Mouse (Mus musculus) forebrain, embryonic 10.5 days (tissue): ENCODE measurements around the gene Fcgrt. TPM values are rescaled to one million over a fixed set of nuclear protein-coding genes. Genes with fewer than 3 reads are reported as not detected.

Experiments
- DNase-seq: peaks from one replicate; pipeline ENCODE4 v3.0.0-alpha.2; 2017; ENCODE audit warnings: low spot score; ENCODE audit errors: extremely low spot score
- H3K27ac ChIP-seq: fragments of 300-500 bp; sonication (generic); 2 replicates; pipeline ENCODE4 v1.5.1; 2016; ENCODE audit warnings: mild to moderate bottlenecking
- H3K27me3 ChIP-seq: fragments of 300-500 bp; sonication (generic); 2 replicates; pipeline ENCODE4 v1.6.1; 2016; ENCODE audit warnings: mild to moderate bottlenecking; ENCODE audit not compliant: poor library complexity, severe bottlenecking
- H3K36me3 ChIP-seq: fragments of 300-500 bp; sonication (generic); replicated peaks from 2 replicates; pipeline ENCODE4 v1.6.1; 2016; ENCODE audit warnings: mild to moderate bottlenecking, moderate library complexity
- H3K4me1 ChIP-seq: fragments of 300-500 bp; sonication (generic); 2 replicates; pipeline ENCODE4 v1.6.1; 2016
- H3K4me3 ChIP-seq: fragments of 300-500 bp; sonication (generic); 2 replicates; pipeline ENCODE4 v1.5.1; 2016; ENCODE audit warnings: mild to moderate bottlenecking, moderate library complexity
- H3K9me3 ChIP-seq: fragments of 300-500 bp; sonication (generic); 2 replicates; pipeline ENCODE4 v1.6.1; 2016; ENCODE audit warnings: mild to moderate bottlenecking, moderate library complexity
- WGBS: fragments of 180-500 bp; shearing (Covaris S2); methylation state at CpG from one replicate; pipeline ENCODE4 v1.1.7; 2016; 5-methylcytosine and 5-hydroxymethylcytosine counted together
- polyA plus RNA-seq: library from polyadenylated mRNA; unstranded; fragments of >200 nt; fragmentation: Nextera tagmentation; extraction: Ambion mirVana; gene quantifications from 2 replicates; pipeline ENCODE4 v1.2.1, GENCODE M21; 2016

The Fcgrt gene
- polyA plus RNA-seq, 1 experiment from 2014 or later = 5.5 TPM

DNA sequence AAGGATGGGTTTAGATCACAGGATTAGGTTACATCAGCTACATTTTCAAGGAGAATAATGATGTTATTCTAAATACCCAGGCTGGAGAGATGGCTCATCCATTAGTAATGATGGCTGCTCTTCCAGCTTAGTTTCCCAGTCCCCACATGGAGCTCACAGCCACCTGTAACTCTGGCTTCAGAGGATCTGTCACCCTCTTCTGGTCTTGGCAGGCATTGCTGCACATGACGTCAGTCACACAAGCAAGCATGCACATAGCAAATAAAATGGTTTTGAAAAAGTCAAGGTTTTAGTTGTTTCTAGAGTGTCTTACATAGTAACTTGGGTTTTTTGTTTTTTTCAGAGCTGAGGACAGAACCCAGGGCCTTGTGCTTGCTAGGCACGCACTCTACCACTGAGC lies 31.4 kb downstream of the Fcgrt start:
- Histone ChIP-seq H3K27me3 (no peaks in the 10 kb centered on the region), H3K4me3 (no peak overlapping the region), H3K36me3 (peaks cover 41% of the 10 kb centered on the region), H3K4me1 (no peaks in the 10 kb centered on the region), H3K27ac (no peak overlapping the region), H3K9me3 (no peaks in the 10 kb centered on the region)
- no peak for DNase-seq
- 78% methylated on average over 2 of the region's 2 CpGs for WGBS

DNA sequence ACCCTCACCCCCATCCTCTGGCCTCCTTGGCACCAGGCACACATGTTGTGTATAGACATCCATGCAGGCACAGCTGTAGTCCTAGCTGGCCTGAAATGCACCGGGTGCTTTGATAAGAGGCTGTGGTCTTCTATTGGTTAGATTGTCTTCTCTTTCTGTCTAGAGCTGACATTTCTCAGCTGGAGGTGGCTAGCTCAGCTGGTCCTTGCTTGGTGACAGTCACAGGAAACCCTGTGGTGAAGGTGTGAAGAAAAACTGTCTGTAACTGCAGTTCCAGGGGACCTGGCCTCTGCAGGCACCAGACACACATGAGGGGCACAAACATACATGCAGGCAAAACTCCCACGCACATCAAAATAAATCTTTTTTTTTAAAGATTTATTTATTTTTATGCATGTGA lies 34.0 kb downstream of the Fcgrt start:
- no peak overlapping the region for H3K27ac ChIP-seq
- whole genome bisulfite sequencing = 95% methylated on average over 2 of the region's 2 CpGs

DNA sequence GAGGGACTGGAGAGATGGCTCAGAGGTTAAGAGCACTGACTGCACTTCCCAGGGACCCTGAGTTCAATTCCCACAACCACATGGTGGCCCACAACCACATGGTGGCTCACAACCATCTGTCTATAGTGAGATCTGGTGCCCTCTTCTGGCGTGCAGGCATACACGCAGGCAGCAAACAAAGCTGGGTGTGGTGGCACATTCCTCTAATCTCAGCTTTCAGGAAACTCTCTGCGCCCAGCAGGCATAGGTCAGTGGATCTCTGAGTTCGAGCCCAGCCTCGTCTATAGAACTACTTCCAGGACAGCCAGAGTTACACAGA lies 35.7 kb downstream of the Fcgrt start:
- WGBS = 28% methylated on average over 5 of the region's 5 CpGs
- H3K27ac ChIP-seq = no peak overlapping the region
- no peak overlapping the region for H3K4me3 ChIP-seq
- H3K36me3 ChIP-seq = no peaks in the 10 kb centered on the region
- no peaks in the 10 kb centered on the region for H3K9me3 ChIP-seq
- H3K27me3 ChIP-seq = no peaks in the 10 kb centered on the region
- peaks cover 7% of the 10 kb centered on the region for H3K4me1 ChIP-seq
- DNase-seq = peak; percentile 61

More for the DNA sequence above, 34.0 kb downstream of the Fcgrt start:
- Histone ChIP-seq H3K4me3 (no peak overlapping the region), H3K36me3 (peaks cover 16% of the 10 kb centered on the region), H3K27me3 (no peaks in the 10 kb centered on the region), H3K4me1 (no peaks in the 10 kb centered on the region), H3K9me3 (no peaks in the 10 kb centered on the region)
- no peak for DNase-seq

DNA sequence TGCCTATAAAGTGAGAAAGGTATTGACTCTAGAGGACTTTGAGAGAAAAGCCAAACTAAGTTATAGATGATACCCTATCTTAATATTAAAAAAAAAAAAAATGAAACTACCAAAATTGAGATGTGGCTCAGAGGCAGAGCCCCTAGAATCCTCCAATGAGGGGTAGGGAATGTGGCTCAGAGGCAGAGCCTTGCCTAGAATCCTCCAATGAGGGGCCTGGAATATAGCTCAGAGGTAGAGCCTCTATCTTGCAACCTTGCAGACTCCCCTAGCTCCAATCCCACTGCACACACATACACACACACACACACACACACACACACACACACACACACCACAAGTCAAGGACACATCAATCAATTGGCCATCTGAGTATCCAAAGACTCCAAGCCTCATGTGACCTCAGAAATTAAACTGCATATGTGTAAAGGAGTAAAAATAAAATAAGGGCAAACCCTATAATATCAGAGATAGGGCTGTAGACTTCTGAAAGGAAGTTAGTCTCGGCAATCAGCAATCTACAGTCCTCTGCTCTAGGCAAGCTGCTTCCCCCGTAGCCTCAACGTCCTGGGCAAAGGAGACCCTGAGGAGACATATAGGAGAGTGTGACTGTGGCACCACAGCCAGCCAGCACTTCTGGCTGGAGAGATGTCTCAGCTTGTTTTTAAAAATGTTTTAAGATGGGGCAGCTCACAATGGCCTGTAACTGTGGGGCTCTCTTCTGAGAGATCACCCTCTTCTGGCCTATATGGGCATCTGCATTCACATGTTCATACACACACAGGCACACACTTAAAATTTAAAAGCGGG lies 36.3 kb downstream of the Fcgrt start:
- no peak for DNase-seq
- Histone ChIP-seq H3K4me1 (peaks cover 8% of the 10 kb centered on the region), H3K27me3 (no peaks in the 10 kb centered on the region), H3K9me3 (no peaks in the 10 kb centered on the region), H3K27ac (no peak overlapping the region), H3K36me3 (no peaks in the 10 kb centered on the region), H3K4me3 (no peak overlapping the region)
- WGBS = 78% methylated on average over 4 of the region's 4 CpGs

DNA sequence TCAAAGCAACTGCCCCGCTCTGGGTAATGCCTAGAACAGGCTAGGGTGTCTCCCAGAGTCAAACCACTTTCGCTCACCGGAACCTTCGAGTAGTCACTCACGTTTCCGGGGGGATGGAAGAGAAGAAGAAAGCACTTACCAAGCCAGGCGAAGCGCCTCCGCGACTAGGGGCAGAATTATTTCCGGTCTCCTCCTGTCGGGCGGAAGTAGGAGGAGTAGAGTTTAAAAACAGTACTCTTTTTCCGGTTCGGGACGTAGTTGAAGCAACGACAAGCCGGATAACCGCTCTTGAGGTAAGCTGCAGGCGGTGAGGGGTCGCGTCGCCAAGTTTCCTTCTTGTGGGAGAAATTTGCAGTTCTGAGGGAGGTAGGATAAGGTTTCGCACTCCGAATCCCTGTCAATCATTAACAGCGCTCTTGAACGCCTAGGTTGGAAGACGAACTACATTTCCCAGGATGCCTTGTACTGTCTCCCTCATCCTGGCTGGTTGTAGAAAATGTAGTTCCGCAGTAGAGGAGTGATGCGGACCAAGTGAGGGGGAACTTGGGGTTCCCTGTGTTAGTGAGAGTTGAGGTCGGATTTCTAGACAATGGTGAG lies 41.3 kb downstream of the Fcgrt start, which contains the start of the genes Nosip and Prrg2:
Nosip (plus strand) TSS at position 191 of the 597 bp plus-strand sequence.
Prrg2 (minus strand) TSS at position 439 of the 597 bp plus-strand sequence.
- H3K36me3 ChIP-seq = no peaks in the 10 kb centered on the region
- peak within 1 kb of the TSS; percentile 89 for H3K27ac ChIP-seq
- peak within 1 kb of the TSS; percentile 69 for H3K4me3 ChIP-seq
- peak; percentile 95 for DNase-seq
- H3K4me1 ChIP-seq = peaks cover 41% of the 10 kb centered on the region
- H3K27me3 ChIP-seq = no peaks in the 10 kb centered on the region
- WGBS = under 1% methylated on average over 31 of the region's 31 CpGs
- H3K9me3 ChIP-seq = no peaks in the 10 kb centered on the region

DNA sequence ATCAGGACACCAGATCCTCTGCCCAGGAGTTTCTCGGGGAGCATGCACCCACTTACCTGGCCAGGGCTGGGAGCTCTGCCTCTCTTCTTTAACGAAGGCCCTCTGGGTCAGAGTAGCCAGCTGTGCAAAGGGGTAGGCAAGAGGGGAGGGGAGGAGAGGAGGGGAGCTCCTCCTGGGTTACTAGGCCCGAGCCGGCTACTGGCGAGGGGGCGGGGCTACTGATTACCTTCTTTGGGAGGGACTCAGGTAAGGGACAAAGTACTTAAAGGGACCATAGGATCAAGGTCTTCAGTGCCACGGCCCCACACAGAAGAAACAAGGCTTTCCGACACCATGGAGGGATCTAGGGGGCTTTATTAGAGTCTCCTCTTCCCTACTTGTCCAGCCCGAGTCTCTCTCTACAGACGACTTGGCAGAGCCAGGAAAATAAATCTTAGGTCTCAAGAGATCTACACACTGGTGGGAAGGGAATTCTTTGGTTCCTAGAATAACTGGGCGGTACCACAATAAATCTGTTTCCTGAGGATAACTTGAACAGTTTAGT lies 42.0 kb downstream of the Fcgrt start:
- H3K4me1 ChIP-seq = peaks cover 41% of the 10 kb centered on the region
- WGBS = 15% methylated on average over 11 of the region's 11 CpGs
- H3K27me3 ChIP-seq = no peaks in the 10 kb centered on the region
- H3K4me3 ChIP-seq = peak overlapping the region; percentile 69
- H3K9me3 ChIP-seq = no peaks in the 10 kb centered on the region
- H3K27ac ChIP-seq = peak overlapping the region; percentile 89
- DNase-seq = no peak
- H3K36me3 ChIP-seq = no peaks in the 10 kb centered on the region

DNA sequence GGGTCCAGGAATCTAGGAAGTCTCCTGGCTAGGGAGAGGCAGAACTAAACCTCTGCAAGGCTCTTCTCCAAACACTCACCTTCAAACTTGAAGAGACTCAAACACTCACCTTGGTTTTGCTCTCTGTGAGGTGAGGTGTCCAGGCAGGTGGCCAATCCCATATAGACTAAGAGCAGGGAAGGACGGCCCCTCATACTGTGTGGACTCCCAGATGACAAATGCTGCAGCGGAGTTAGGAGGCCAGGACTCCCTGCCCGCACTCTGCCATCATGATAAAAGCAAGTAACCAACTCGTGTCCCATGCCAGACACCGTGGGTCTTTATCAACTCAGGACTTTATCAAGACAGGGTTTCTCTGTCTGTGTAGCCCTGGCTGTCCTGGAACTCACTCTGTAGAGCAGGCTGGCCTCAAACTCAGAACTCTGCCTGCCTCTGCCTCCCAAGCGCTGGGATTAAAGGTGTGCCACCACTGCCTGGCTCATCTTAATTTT lies 43.0 kb downstream of the Fcgrt start:
- DNase-seq = no peak
- Histone ChIP-seq H3K27ac (no peak overlapping the region), H3K36me3 (no peaks in the 10 kb centered on the region), H3K4me3 (no peak overlapping the region), H3K9me3 (no peaks in the 10 kb centered on the region), H3K4me1 (peaks cover 41% of the 10 kb centered on the region), H3K27me3 (no peaks in the 10 kb centered on the region)
- 95% methylated on average over 6 of the region's 6 CpGs for WGBS

DNA sequence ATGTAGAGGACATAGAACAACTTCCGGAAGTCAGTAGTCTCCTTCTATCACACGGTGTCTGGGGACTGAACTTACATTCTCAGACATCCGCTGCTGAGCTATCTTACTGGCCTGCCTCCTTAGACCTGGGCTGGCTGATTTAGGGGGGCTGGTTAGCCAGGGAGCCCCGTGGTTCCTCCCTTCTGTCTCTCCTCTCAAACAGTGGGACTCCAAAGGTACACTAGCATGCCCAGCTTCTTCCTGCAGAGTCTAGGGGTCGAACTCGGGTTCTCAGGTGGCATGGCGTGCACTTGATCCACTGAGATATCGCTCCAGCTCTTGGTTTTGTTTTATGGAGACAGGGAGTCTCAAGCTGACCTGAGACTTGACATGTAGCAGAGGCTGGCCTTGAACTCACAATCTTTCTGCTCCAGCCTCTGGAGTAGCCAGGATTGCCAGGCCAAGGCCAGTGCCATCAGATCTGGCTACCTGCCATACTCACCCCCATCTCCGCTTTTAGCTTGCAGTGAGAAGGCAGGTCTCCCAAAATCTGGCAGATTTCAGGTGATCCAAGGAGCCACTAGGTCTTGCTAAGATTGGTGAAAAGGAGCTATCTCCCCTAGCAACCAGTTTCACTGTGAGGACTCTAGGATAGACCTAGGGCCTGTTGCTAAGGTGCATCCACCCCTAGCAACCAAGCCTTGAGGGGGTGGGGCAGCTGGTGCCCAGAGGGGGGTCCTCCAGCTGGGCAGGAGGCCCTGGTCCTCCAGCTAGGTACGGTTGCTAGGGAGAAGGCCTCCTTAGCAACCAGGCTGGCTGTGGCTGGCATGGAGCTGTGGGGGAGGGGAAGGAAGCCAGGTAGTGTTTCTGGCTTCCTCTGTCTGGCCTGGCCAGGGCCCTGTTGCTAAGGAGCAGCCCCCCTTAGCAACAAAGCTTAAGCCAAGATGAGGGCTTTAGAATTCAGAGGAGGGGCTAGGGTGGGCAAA lies 44.8 kb downstream of the Fcgrt start:
- peak overlapping the region; percentile 20 for H3K4me3 ChIP-seq
- no peaks in the 10 kb centered on the region for H3K9me3 ChIP-seq
- H3K36me3 ChIP-seq = no peaks in the 10 kb centered on the region
- H3K4me1 ChIP-seq = peaks cover 52% of the 10 kb centered on the region
- H3K27ac ChIP-seq = peak overlapping the region; percentile 70
- no peak for DNase-seq
- H3K27me3 ChIP-seq = no peaks in the 10 kb centered on the region
- WGBS = 77% methylated on average over 10 of the region's 10 CpGs

DNA sequence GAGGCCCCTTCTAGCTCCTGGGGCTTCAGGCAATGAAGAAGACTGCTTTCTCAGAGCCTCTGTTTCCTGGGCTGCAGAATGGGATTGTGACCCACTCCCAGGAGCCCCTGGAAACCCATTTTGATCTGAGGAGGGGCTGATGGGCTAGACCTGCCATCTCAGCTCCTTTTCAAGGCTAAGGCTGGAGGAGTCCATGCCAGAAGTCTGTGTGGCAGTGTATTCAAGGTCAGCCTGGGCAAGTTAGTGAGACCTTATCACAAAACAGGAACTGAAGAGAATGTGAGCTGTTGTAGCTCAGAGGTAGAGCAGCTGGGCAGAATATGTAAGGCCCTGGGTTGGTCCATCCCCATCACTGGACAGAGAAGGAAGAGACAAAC lies 46.7 kb downstream of the Fcgrt start:
- Histone ChIP-seq H3K4me3 (no peak overlapping the region), H3K27ac (no peak overlapping the region), H3K4me1 (peaks cover 52% of the 10 kb centered on the region), H3K36me3 (no peaks in the 10 kb centered on the region), H3K27me3 (no peaks in the 10 kb centered on the region), H3K9me3 (no peaks in the 10 kb centered on the region)
- no peak for DNase-seq

DNA sequence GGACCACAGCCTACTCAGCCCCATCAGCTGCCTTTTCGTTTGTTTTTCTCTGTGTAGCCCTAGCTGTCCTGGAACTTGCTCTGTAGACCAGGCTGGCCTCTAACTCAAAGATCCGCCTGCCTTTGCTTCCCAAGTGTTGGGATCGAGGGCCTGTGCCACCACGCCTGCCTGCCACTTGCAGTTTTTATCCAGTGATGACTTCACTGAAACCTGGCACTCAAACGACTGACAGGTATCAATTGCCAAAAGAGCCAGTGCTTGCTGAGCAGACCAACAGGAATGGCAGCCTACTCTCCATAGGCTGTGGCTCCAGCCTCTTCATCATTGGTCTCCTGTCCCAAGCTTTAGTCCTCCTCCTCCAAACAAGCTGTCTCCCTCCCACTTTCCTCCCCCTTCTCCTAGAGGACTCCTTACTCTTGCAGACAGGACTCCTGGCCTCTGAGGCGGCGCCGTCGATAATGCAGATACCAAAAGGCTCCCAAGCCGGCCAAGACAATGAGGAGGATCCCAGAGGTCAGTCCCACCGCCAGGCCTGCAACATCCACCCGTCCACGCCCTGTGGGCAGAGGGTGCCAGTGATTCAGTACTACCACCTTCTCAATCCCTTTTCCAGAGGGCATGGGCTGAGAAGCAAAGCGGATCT lies 47.2 kb downstream of the Fcgrt start:
- H3K4me3 ChIP-seq = no peak overlapping the region
- no peak for DNase-seq
- no peaks in the 10 kb centered on the region for H3K36me3 ChIP-seq
- peaks cover 52% of the 10 kb centered on the region for H3K4me1 ChIP-seq
- H3K27me3 ChIP-seq = no peaks in the 10 kb centered on the region
- 69% methylated on average over 14 of the region's 14 CpGs for WGBS
- H3K9me3 ChIP-seq = no peaks in the 10 kb centered on the region
- H3K27ac ChIP-seq = no peak overlapping the region

DNA sequence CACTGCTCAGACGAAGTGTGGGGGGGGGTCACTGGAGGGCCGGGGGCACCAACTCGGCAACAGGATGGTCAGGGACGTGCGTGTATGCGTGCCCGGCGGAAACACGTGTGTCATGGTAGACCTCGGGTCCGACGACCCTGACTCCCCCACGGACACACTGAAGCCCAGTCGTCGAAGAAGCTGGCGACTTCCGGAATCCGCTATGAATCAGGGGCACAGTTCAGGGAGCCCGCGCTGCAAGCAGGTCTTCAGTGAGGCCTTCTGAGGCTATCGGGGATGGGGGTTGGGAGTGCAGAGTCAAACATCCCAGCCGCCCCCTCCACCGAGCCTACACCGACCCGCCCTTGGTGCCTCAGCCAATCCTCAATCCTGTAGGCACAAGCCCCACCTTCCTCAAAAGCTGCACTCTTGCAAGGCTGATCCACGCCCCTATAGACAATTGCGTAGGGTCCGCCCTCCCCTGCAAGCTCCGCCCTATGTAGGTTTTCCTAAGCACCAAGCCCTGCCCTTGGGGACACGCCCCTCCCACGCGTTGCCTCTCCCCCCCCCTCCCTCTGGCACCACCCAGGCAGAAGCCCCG lies 49.6 kb downstream of the Fcgrt start:
- no peaks in the 10 kb centered on the region for H3K9me3 ChIP-seq
- 0% methylated on average over 33 of the region's 33 CpGs for WGBS
- peaks cover 22% of the 10 kb centered on the region for H3K36me3 ChIP-seq
- peak overlapping the region; percentile 97 for H3K4me3 ChIP-seq
- H3K27ac ChIP-seq = peak overlapping the region; percentile 99
- peaks cover 52% of the 10 kb centered on the region for H3K4me1 ChIP-seq
- peak; percentile 97 for DNase-seq
- no peaks in the 10 kb centered on the region for H3K27me3 ChIP-seq
